Mouse (Mus musculus) liver, adult 2 months (tissue): ENCODE results near the gene Large2. TPM values are rescaled to one million over a fixed set of nuclear protein-coding genes. Genes with fewer than 3 reads are reported as not detected.

Source experiments
- DNase-seq: peaks from one replicate; pipeline ENCODE4 v3.0.0-alpha.2; 2011; ENCODE audit warnings: low read depth, low spot score; ENCODE audit errors: extremely low read depth
- H3K27ac ChIP-seq: fragments of 200-500 bp; replicated peaks from 2 replicates; pipeline ENCODE4 v1.5.1; 2012; ENCODE audit warnings: low read depth, mild to moderate bottlenecking, control low read depth, inconsistent platforms, low read length; ENCODE audit not compliant: insufficient read depth
- H3K27me3 ChIP-seq: fragments of 200-500 bp; 2 replicates; pipeline ENCODE4 v1.6.1; 2012; ENCODE audit warnings: mild to moderate bottlenecking, moderate library complexity, low read length, inconsistent platforms; ENCODE audit not compliant: control insufficient read depth, insufficient read depth
- H3K36me3 ChIP-seq: fragments of 200-500 bp; 2 replicates; pipeline ENCODE4 v1.6.1; 2012; ENCODE audit warnings: low read length, inconsistent platforms; ENCODE audit not compliant: control insufficient read depth, insufficient read depth
- H3K4me1 ChIP-seq: fragments of 200-500 bp; 2 replicates; pipeline ENCODE4 v1.6.1; 2011; ENCODE audit warnings: low read length; ENCODE audit not compliant: control insufficient read depth, insufficient read depth
- H3K4me3 ChIP-seq: fragments of 200-500 bp; 2 replicates; pipeline ENCODE4 v1.5.1; 2011; ENCODE audit warnings: low read depth, mild to moderate bottlenecking, control low read depth, low read length, moderate library complexity; ENCODE audit not compliant: insufficient read depth
- H3K79me2 ChIP-seq: fragments of 200-500 bp; 2 replicates; pipeline ENCODE4 v1.6.1; 2012; ENCODE audit warnings: inconsistent platforms, mild to moderate bottlenecking, low read length, moderate library complexity; ENCODE audit not compliant: control insufficient read depth, insufficient read depth
- H3K9ac ChIP-seq: fragments of 200-500 bp; 2 replicates; pipeline ENCODE4 v1.6.1; 2012; ENCODE audit warnings: low read depth, mild to moderate bottlenecking, control low read depth, inconsistent platforms, low read length
- CTCF ChIP-seq: fragments of 200-500 bp; IDR thresholded peaks from 2 replicates; pipeline ENCODE4 v1.5.1; 2011; ENCODE audit warnings: low read depth, low read length, control low read depth
- POLR2A ChIP-seq: fragments of 200-500 bp; IDR thresholded peaks from 2 replicates; pipeline ENCODE4 v1.6.1; 2011; ENCODE audit warnings: low read length, control low read depth; ENCODE audit not compliant: insufficient read depth; ENCODE audit errors: extremely low read depth
- WGBS: fragments of 180-500 bp; shearing (Covaris S2); methylation state at CpG from one replicate; pipeline ENCODE4 v1.1.7; 2018; 5-methylcytosine and 5-hydroxymethylcytosine counted together
- polyA plus RNA-seq: library from polyadenylated mRNA; depleted of rRNA; stranded (reverse); fragments of >200 nt; gene quantifications from 2 replicates; pipeline ENCODE4 v1.2.3, GENCODE M21; 2012
- total RNA-seq: library from RNA; depleted of rRNA; stranded (reverse); fragments of >200 nt; gene quantifications from 2 replicates; pipeline ENCODE4 v1.2.3, GENCODE M21; 2014

Large2 gene
- total and polyA plus RNA-seq, 2 experiments = 0.37 to 1.7 TPM

- H3K4me3 ChIP-seq = no peak overlapping the region
- H3K9ac ChIP-seq = no peak overlapping the region
- H3K36me3 ChIP-seq = no peaks in the 10 kb centered on the region
- 34% methylated on average over 20 of the region's 20 CpGs for WGBS
- TF ChIP-seq POLR2A (no peak), CTCF (no peak)
- DNase-seq = no peak
- H3K27ac ChIP-seq = no peak overlapping the region
- H3K4me1 ChIP-seq = peaks cover 1% of the 10 kb centered on the region; the same call in 1 of the 2 replicates
- no peaks in the 10 kb centered on the region for H3K27me3 ChIP-seq
- H3K79me2 ChIP-seq = no peaks in the 10 kb centered on the region
Observed at GRCm38 (mm10) chr2:92367383-92368029, 7.2 kb downstream of the Large2 start.

- Histone ChIP-seq H3K27ac (no peak overlapping the region), H3K36me3 (no peaks in the 10 kb centered on the region), H3K4me3 (no peak overlapping the region), H3K9ac (no peak overlapping the region), H3K27me3 (no peaks in the 10 kb centered on the region), H3K79me2 (no peaks in the 10 kb centered on the region), H3K4me1 (no peaks in the 10 kb centered on the region)
- TF ChIP-seq POLR2A (no peak), CTCF (no peak)
- DNase-seq = no peak
- WGBS = 90% methylated on average over 10 of the region's 10 CpGs
Observed at GRCm38 (mm10) chr2:92365568-92365967, 9.1 kb downstream of the Large2 start.

- H3K27me3 ChIP-seq = no peaks in the 10 kb centered on the region
- no peak overlapping the region for H3K27ac ChIP-seq
- no peak for TF ChIP-seq POLR2A
- no peak for TF ChIP-seq CTCF
- H3K4me3 ChIP-seq = no peak overlapping the region
- H3K4me1 ChIP-seq = no peaks in the 10 kb centered on the region
- DNase-seq = no peak
- H3K9ac ChIP-seq = no peak overlapping the region
- no peaks in the 10 kb centered on the region for H3K79me2 ChIP-seq
- WGBS = 93% methylated on average over 4 of the region's 4 CpGs
- H3K36me3 ChIP-seq = 0 out of 2 replicates have a peak, but pooled peaks cover 2% of the 10 kb centered on the region
Observed at GRCm38 (mm10) chr2:92364086-92364485, 10.6 kb downstream of the Large2 start.

- Histone ChIP-seq H3K4me3 (no peak overlapping the region), H3K9ac (no peak overlapping the region), H3K79me2 (no peaks in the 10 kb centered on the region), H3K4me1 (no peaks in the 10 kb centered on the region), H3K27me3 (no peaks in the 10 kb centered on the region), H3K36me3 (peaks cover 2% of the 10 kb centered on the region), H3K27ac (no peak overlapping the region)
- TF ChIP-seq CTCF = no peak
- TF ChIP-seq POLR2A = no peak
- WGBS = 99% methylated on average over 6 of the region's 6 CpGs
- no peak for DNase-seq
Observed at GRCm38 (mm10) chr2:92362571-92363228, 12.0 kb downstream of the Large2 start.

- no peak for DNase-seq
- Histone ChIP-seq H3K27ac (no peak overlapping the region), H3K4me1 (no peaks in the 10 kb centered on the region), H3K9ac (no peak overlapping the region), H3K36me3 (peaks cover 10% of the 10 kb centered on the region), H3K27me3 (no peaks in the 10 kb centered on the region), H3K4me3 (no peak overlapping the region), H3K79me2 (no peaks in the 10 kb centered on the region)
- 88% methylated on average over 8 of the region's 8 CpGs for WGBS
- TF ChIP-seq POLR2A (no peak), CTCF (no peak)
Observed at GRCm38 (mm10) chr2:92361795-92362194, 12.9 kb downstream of the Large2 start.

- H3K9ac ChIP-seq = no peak overlapping the region
- H3K4me1 ChIP-seq = no peaks in the 10 kb centered on the region
- H3K27ac ChIP-seq = no peak overlapping the region
- H3K79me2 ChIP-seq = no peaks in the 10 kb centered on the region
- H3K4me3 ChIP-seq = no peak overlapping the region
- 45% methylated on average over 12 of the region's 12 CpGs for WGBS
- no peaks in the 10 kb centered on the region for H3K27me3 ChIP-seq
- TF ChIP-seq POLR2A = no peak
- TF ChIP-seq CTCF = no peak
- H3K36me3 ChIP-seq = peaks cover 13% of the 10 kb centered on the region
- no peak for DNase-seq
Observed at GRCm38 (mm10) chr2:92360893-92361292, 13.8 kb downstream of the Large2 start.
